In genomic region chr4:45528355-45529198, GRCm38 (mm10) we compare ENCODE assay signal across 8 mouse cellular contexts. TPM values are rescaled to one million over a fixed set of nuclear protein-coding genes. Genes with fewer than 3 reads are reported as not detected.
A peak's percentile ranks its signal among the peaks of the same experiment; 100 is the strongest.
DNase-seq lines count a peak whose midpoint lies in the region; ATAC-seq lines count a peak whose summit lies in the region.

No protein-coding gene starts in this region.

- peak overlapping the region; percentile 87 for H3K9ac ChIP-seq in lung, embryonic 15.5 days
- peak overlapping the region; percentile 92 for H3K9ac ChIP-seq in heart, embryonic 11.5 days (ENCODE audit: low read depth, low read length)
- H3K9ac ChIP-seq in neural tube, embryonic 13.5 days, result peak overlapping the region; percentile 81

- peak overlapping the region; percentile 98 for H3K4me2 ChIP-seq in lung, embryonic 15.5 days
- H3K4me2 ChIP-seq in heart, embryonic 11.5 days, result peak overlapping the region; percentile 77
- H3K4me2 ChIP-seq in neural tube, embryonic 13.5 days, result peak overlapping the region; percentile 91

- DNase-seq in lung, postnatal 14 days, result no peak
- peak; percentile 32 to 54 for DNase-seq in kidney, postnatal 25 days
- DNase-seq in frontal cortex, postnatal 25 days (ENCODE audit: low spot score in 2 of 2), result no peak
- no peak for DNase-seq in MN1 (ENCODE audit: low spot score)

- WGBS in lung, embryonic 15.5 days, result 4% methylated on average over 21 of the region's 21 CpGs
- 3% methylated on average over 21 of the region's 21 CpGs for WGBS in heart, embryonic 11.5 days (ENCODE audit: insufficient replicate concordance)
- WGBS in neural tube, embryonic 13.5 days, result 3% methylated on average over 21 of the region's 21 CpGs

- H3K4me3 ChIP-seq in lung, embryonic 15.5 days, result peak overlapping the region; percentile 82
- H3K4me3 ChIP-seq in heart, embryonic 11.5 days (ENCODE audit: low read depth, low read length), result peak overlapping the region; percentile 90
- H3K4me3 ChIP-seq in neural tube, embryonic 13.5 days, result peak overlapping the region; percentile 77

- no peaks in the 10 kb centered on the region for H3K27me3 ChIP-seq in lung, embryonic 15.5 days
- no peaks in the 10 kb centered on the region; the same call in 1 of the 2 replicates for H3K27me3 ChIP-seq in heart, embryonic 11.5 days (ENCODE audit: control insufficient read depth, insufficient read depth, low read length)
- peaks cover 14% of the 10 kb centered on the region for H3K27me3 ChIP-seq in neural tube, embryonic 13.5 days

- no peaks in the 10 kb centered on the region for H3K9me3 ChIP-seq in lung, embryonic 15.5 days
- no peaks in the 10 kb centered on the region for H3K9me3 ChIP-seq in heart, embryonic 11.5 days (replicated peaks; ENCODE audit: control insufficient read depth, low read length)
- H3K9me3 ChIP-seq in neural tube, embryonic 13.5 days, result no peaks in the 10 kb centered on the region

- H3K4me1 ChIP-seq in lung, embryonic 15.5 days, result peaks cover 33% of the 10 kb centered on the region
- H3K4me1 ChIP-seq in heart, embryonic 11.5 days (ENCODE audit: control insufficient read depth, insufficient read depth, low read length), result peaks cover 34% of the 10 kb centered on the region
- peaks cover 56% of the 10 kb centered on the region for H3K4me1 ChIP-seq in neural tube, embryonic 13.5 days (replicated peaks)

- H3K27ac ChIP-seq in lung, embryonic 15.5 days, result peak overlapping the region; percentile 99
- H3K27ac ChIP-seq in heart, embryonic 11.5 days (ENCODE audit: low read depth, low read length), result peak overlapping the region; percentile 85
- H3K27ac ChIP-seq in neural tube, embryonic 13.5 days (replicated peaks), result peak overlapping the region; percentile 2; the same call in 1 of the 2 replicates

- no peak for ATAC-seq in lung, embryonic 15.5 days (ENCODE audit: borderline replicate concordance, extremely low read depth, low FRiP score, low TSS enrichment)
- no peak for ATAC-seq in heart, embryonic 11.5 days (replicated peaks; ENCODE audit: insufficient number of reproducible peaks, low FRiP score, low TSS enrichment)
- ATAC-seq in neural tube, embryonic 13.5 days (ENCODE audit: low read depth), result no peak
- no peak for ATAC-seq in frontal cortex, adult (ENCODE audit: low TSS enrichment)

- peaks cover 6% of the 10 kb centered on the region; the same call in 1 of the 2 replicates for H3K36me3 ChIP-seq in lung, embryonic 15.5 days
- H3K36me3 ChIP-seq in heart, embryonic 11.5 days (ENCODE audit: control insufficient read depth, insufficient read depth, low read length), result 0 out of 2 replicates have a peak, but pooled peaks cover 2% of the 10 kb centered on the region
- H3K36me3 ChIP-seq in neural tube, embryonic 13.5 days, result no peaks in the 10 kb centered on the region

RNA-seq across cellular contexts. Expression of gene Shb, which starts 3.7 kb away (rescaled TPM):
- polyA plus RNA-seq in lung, embryonic 15.5 days (2015; fragmentation: Nextera tagmentation; extraction: Ambion mirVana), result 11.4 and 13.5 TPM in 2 replicates
- polyA plus RNA-seq in heart, embryonic 11.5 days (2014; fragmentation: Nextera tagmentation; extraction: Ambion mirVana), result 9.2 and 11.1 TPM in 2 replicates
- polyA plus RNA-seq in neural tube, embryonic 13.5 days (2015; fragmentation: Nextera tagmentation; extraction: Ambion mirVana), result 4.0 and 4.2 TPM in 2 replicates

Comparison
In these comparisons a context has a peak if more than half of its experiments do, and no peak if none do; other contexts are left out.
1. H3K27ac ChIP-seq: peak in every context shown above with its lines; median percentile 99 in lung, embryonic 15.5 days; 85 in heart, embryonic 11.5 days; 2 in neural tube, embryonic 13.5 days.
2. DNase-seq: peak in kidney, postnatal 25 days (2 of 2); none in lung, postnatal 14 days (single experiment), frontal cortex, postnatal 25 days (0 of 2) and MN1 (single experiment).
3. Peak in every context shown above with its lines, with median percentiles within 50 percentile points of each other: H3K4me2 ChIP-seq, H3K4me3 ChIP-seq and H3K9ac ChIP-seq.